Comparison of ENCODE assay signal across 8 mouse cellular contexts in genomic region chr4:111886018-111886417, GRCm38 (mm10). TPM values are rescaled to one million over a fixed set of nuclear protein-coding genes. Genes with fewer than 3 reads are reported as not detected.
DNase-seq lines count a peak whose midpoint lies in the region; ATAC-seq and TF ChIP-seq lines count a peak whose summit lies in the region.

No protein-coding gene starts in this region.

- H3K4me1 ChIP-seq in embryonic facial prominence, embryonic 12.5 days, result no peaks in the 10 kb centered on the region
- no peaks in the 10 kb centered on the region; the same call in 1 of the 2 replicates for H3K4me1 ChIP-seq in heart, embryonic 15.5 days (replicated peaks)
- no peaks in the 10 kb centered on the region for H3K4me1 ChIP-seq in liver, embryonic 11.5 days (replicated peaks; ENCODE audit: control insufficient read depth, insufficient read depth, low read length)
- H3K4me1 ChIP-seq in stomach, postnatal 0 days (replicated peaks; ENCODE audit: control insufficient read depth, insufficient read depth), result no peaks in the 10 kb centered on the region

- no peaks in the 10 kb centered on the region for H3K79me2 ChIP-seq in C2C12 (ENCODE audit: control insufficient read depth, insufficient read depth)

- TF ChIP-seq EP300 in stomach, postnatal 0 days (optimal IDR thresholded peaks at IDR 0.05), result no peak

- TF ChIP-seq CTCF in C2C12 (IDR thresholded peaks at IDR 0.05; ENCODE audit: control insufficient read depth, insufficient read depth, insufficient read length), result peak; percentile 30
- peak; percentile 90 for TF ChIP-seq CTCF in stomach, postnatal 0 days (IDR thresholded peaks at IDR 0.05; ENCODE audit: low read depth)

- H3K79me3 ChIP-seq in C2C12 (ENCODE audit: low read depth), result no peaks in the 10 kb centered on the region

- no peaks in the 10 kb centered on the region for H3K9me3 ChIP-seq in embryonic facial prominence, embryonic 12.5 days
- H3K9me3 ChIP-seq in heart, embryonic 15.5 days (replicated peaks), result no peaks in the 10 kb centered on the region
- H3K9me3 ChIP-seq in liver, embryonic 11.5 days (ENCODE audit: control insufficient read depth, low read length), result no peaks in the 10 kb centered on the region
- H3K9me3 ChIP-seq in stomach, postnatal 0 days (ENCODE audit: control insufficient read depth, low read length), result no peaks in the 10 kb centered on the region

- no peak for ATAC-seq in embryonic facial prominence, embryonic 12.5 days (ENCODE audit: insufficient number of reproducible peaks, insufficient read depth, low FRiP score, low TSS enrichment)
- ATAC-seq in heart, embryonic 15.5 days (replicated peaks; ENCODE audit: insufficient number of reproducible peaks, insufficient read depth, low FRiP score, low read depth), result no peak; the same call in 1 of the 2 replicates
- ATAC-seq in liver, embryonic 11.5 days (replicated peaks; ENCODE audit: low FRiP score), result peak; percentile 55; the same call in 1 of the 2 replicates
- peak; percentile 66 for ATAC-seq in stomach, postnatal 0 days (ENCODE audit: low FRiP score, low TSS enrichment)

- no peaks in the 10 kb centered on the region for H3K36me3 ChIP-seq in C2C12 (ENCODE audit: control insufficient read depth, insufficient read depth)
- H3K36me3 ChIP-seq in embryonic facial prominence, embryonic 12.5 days, result no peaks in the 10 kb centered on the region
- H3K36me3 ChIP-seq in heart, embryonic 15.5 days, result no peaks in the 10 kb centered on the region
- no peaks in the 10 kb centered on the region for H3K36me3 ChIP-seq in liver, embryonic 11.5 days (ENCODE audit: control insufficient read depth, insufficient read depth, low read length)
- no peaks in the 10 kb centered on the region for H3K36me3 ChIP-seq in stomach, postnatal 0 days (ENCODE audit: control insufficient read depth, insufficient read depth, low read length)

- 0 out of 2 replicates have a peak overlapping the region, but pooled peaks have one; percentile 14 for H3K4me2 ChIP-seq in embryonic facial prominence, embryonic 12.5 days (replicated peaks)
- H3K4me2 ChIP-seq in heart, embryonic 15.5 days, result peak overlapping the region; percentile 61
- H3K4me2 ChIP-seq in liver, embryonic 11.5 days, result peak overlapping the region; percentile 41; the same call in 1 of the 2 replicates
- H3K4me2 ChIP-seq in stomach, postnatal 0 days (replicated peaks; ENCODE audit: low read depth), result peak overlapping the region; percentile 30

- DNase-seq in adrenal gland, postnatal 25 days, result peak; percentile 63
- peak; percentile 81 for DNase-seq in kidney, postnatal 10 days
- DNase-seq in liver, embryonic 11.5 days (ENCODE audit: low spot score), result peak; percentile 53
- DNase-seq in naive thymus-derived CD4-positive, alpha-beta T cell, adult 2 months (ENCODE audit: low read depth), result peak; percentile 75
- DNase-seq in stomach, postnatal 0 days (ENCODE audit: low spot score), result peak; percentile 76

- no peaks in the 10 kb centered on the region for H3K27me3 ChIP-seq in C2C12 (ENCODE audit: control insufficient read depth, insufficient read depth, insufficient read length)
- H3K27me3 ChIP-seq in embryonic facial prominence, embryonic 12.5 days, result no peaks in the 10 kb centered on the region
- H3K27me3 ChIP-seq in heart, embryonic 15.5 days, result no peaks in the 10 kb centered on the region
- H3K27me3 ChIP-seq in liver, embryonic 11.5 days (replicated peaks; ENCODE audit: control insufficient read depth, insufficient read depth, low read length), result no peaks in the 10 kb centered on the region
- no peaks in the 10 kb centered on the region for H3K27me3 ChIP-seq in stomach, postnatal 0 days (ENCODE audit: control insufficient read depth, insufficient read depth, low read length)

- H3K4me3 ChIP-seq in C2C12 (ENCODE audit: insufficient read depth, poor library complexity, severe bottlenecking), result no peak overlapping the region
- no peak overlapping the region for H3K4me3 ChIP-seq in embryonic facial prominence, embryonic 12.5 days
- peak overlapping the region; percentile 29 for H3K4me3 ChIP-seq in heart, embryonic 15.5 days
- no peak overlapping the region for H3K4me3 ChIP-seq in liver, embryonic 11.5 days (ENCODE audit: low read depth, low read length)
- H3K4me3 ChIP-seq in stomach, postnatal 0 days (ENCODE audit: low read depth, low read length), result no peak overlapping the region

- H3K27ac ChIP-seq in embryonic facial prominence, embryonic 12.5 days, result no peak overlapping the region
- H3K27ac ChIP-seq in heart, embryonic 15.5 days, result no peak overlapping the region
- no peak overlapping the region for H3K27ac ChIP-seq in liver, embryonic 11.5 days (ENCODE audit: low read depth, low read length)
- H3K27ac ChIP-seq in stomach, postnatal 0 days (replicated peaks), result no peak overlapping the region

- 11% methylated on average over 7 of the region's 7 CpGs for WGBS in embryonic facial prominence, embryonic 12.5 days
- WGBS in heart, embryonic 15.5 days, result 5% methylated on average over 7 of the region's 7 CpGs
- 8% methylated on average over 7 of the region's 7 CpGs for WGBS in liver, embryonic 11.5 days
- WGBS in stomach, postnatal 0 days, result 3% methylated on average over 7 of the region's 7 CpGs

- no peak overlapping the region for H3K9ac ChIP-seq in embryonic facial prominence, embryonic 12.5 days
- no peak overlapping the region for H3K9ac ChIP-seq in heart, embryonic 15.5 days
- H3K9ac ChIP-seq in liver, embryonic 11.5 days (ENCODE audit: low read depth, low read length), result no peak overlapping the region
- H3K9ac ChIP-seq in stomach, postnatal 0 days (ENCODE audit: low read length), result no peak overlapping the region

- peak overlapping the region; percentile 14 for H3ac ChIP-seq in C2C12 (ENCODE audit: control insufficient read depth, insufficient read length, low read depth)

TF ChIP-seq in C2C12, 6 proteins besides CTCF, POLR2A, EP300 and RAD21:
- no peak for TF ChIP-seq USF1 (IDR thresholded peaks at IDR 0.05; ENCODE audit: low read depth)

RNA-seq across cellular contexts. Expression of gene Slc5a9, which starts 16.7 kb away (rescaled TPM):
- polyA plus RNA-seq in C2C12 (2012; fragmentation: generic; extraction: Trizol), result not detected
- not detected in 2 replicates for total RNA-seq in adrenal gland, postnatal 25 days (2021)
- polyA plus RNA-seq in embryonic facial prominence, embryonic 12.5 days (2016; fragmentation: Nextera tagmentation; extraction: Ambion mirVana), result 0.20 and 0.25 TPM in 2 replicates
- polyA plus RNA-seq in heart, embryonic 15.5 days (2015; fragmentation: Nextera tagmentation; extraction: Ambion mirVana), result 0.98 and 6.9 TPM in 2 replicates
- not detected in 2 replicates for polyA plus RNA-seq in liver, embryonic 11.5 days (2014; fragmentation: Nextera tagmentation; extraction: Ambion mirVana)
- polyA plus RNA-seq in stomach, postnatal 0 days (2015; fragmentation: Nextera tagmentation; extraction: Ambion mirVana), result 12.2 and 15.4 TPM in 2 replicates

RNA-seq across cellular contexts. Expression of gene Skint8, which starts 33.2 kb away (rescaled TPM):
- not detected for polyA plus RNA-seq in C2C12 (2012; fragmentation: generic; extraction: Trizol)
- total RNA-seq in adrenal gland, postnatal 25 days (2021), result not detected in 2 replicates
- not detected in 2 replicates for polyA plus RNA-seq in embryonic facial prominence, embryonic 12.5 days (2016; fragmentation: Nextera tagmentation; extraction: Ambion mirVana)
- 0.24 TPM in 1 of 2 replicates, not detected in the other for polyA plus RNA-seq in heart, embryonic 15.5 days (2015; fragmentation: Nextera tagmentation; extraction: Ambion mirVana)
- polyA plus RNA-seq in liver, embryonic 11.5 days (2014; fragmentation: Nextera tagmentation; extraction: Ambion mirVana), result not detected in 2 replicates
- polyA plus RNA-seq in stomach, postnatal 0 days (2015; fragmentation: Nextera tagmentation; extraction: Ambion mirVana), result 1.2 and 1.6 TPM in 2 replicates

Comparison
In these comparisons a context has a peak if more than half of its experiments do, and no peak if none do; other contexts are left out.
1. ATAC-seq: peak in liver, embryonic 11.5 days (single experiment) and stomach, postnatal 0 days (single experiment); none in embryonic facial prominence, embryonic 12.5 days (single experiment) and heart, embryonic 15.5 days (single experiment).
2. Peak in every context shown above with its lines, with median percentiles within 50 percentile points of each other: DNase-seq and H3K4me2 ChIP-seq.